Mouse (Mus musculus) hindbrain, embryonic 12.5 days (tissue): ENCODE results near the gene Ap2a2. TPM values are rescaled to one million over a fixed set of nuclear protein-coding genes. Genes with fewer than 3 reads are reported as not detected.
"Not testable (repeated sequence)": the region's sequence is repeated elsewhere in the genome, so short reads cannot be mapped to it uniquely, and the experiment has no call there.

Experiments used
- ATAC-seq: fragments of 200-750 bp; cut with Nextera tagmentation; 2 replicates; pipeline ENCODE4 v1.8.0; 2017; ENCODE audit warnings: moderate TSS enrichment; ENCODE audit not compliant: low FRiP score
- H3K27ac ChIP-seq: fragments of 300-500 bp; sonication (generic); 2 replicates; pipeline ENCODE4 v1.5.1; 2016; ENCODE audit warnings: mild to moderate bottlenecking
- H3K27me3 ChIP-seq: fragments of 300-500 bp; sonication (generic); 2 replicates; pipeline ENCODE4 v1.6.1; 2016; ENCODE audit warnings: mild to moderate bottlenecking
- H3K36me3 ChIP-seq: fragments of 300-500 bp; sonication (generic); 2 replicates; pipeline ENCODE4 v1.6.1; 2016; ENCODE audit warnings: mild to moderate bottlenecking
- H3K4me1 ChIP-seq: fragments of 300-500 bp; sonication (generic); 2 replicates; pipeline ENCODE4 v1.6.1; 2016
- H3K4me2 ChIP-seq: fragments of 300-500 bp; sonication (generic); replicated peaks from 2 replicates; pipeline ENCODE4 v1.6.1; 2016; ENCODE audit warnings: mild to moderate bottlenecking
- H3K4me3 ChIP-seq: fragments of 300-500 bp; sonication (generic); 2 replicates; pipeline ENCODE4 v1.5.1; 2016; ENCODE audit warnings: mild to moderate bottlenecking
- H3K9ac ChIP-seq: fragments of 300-500 bp; sonication (generic); 2 replicates; pipeline ENCODE4 v1.6.1; 2016; ENCODE audit warnings: mild to moderate bottlenecking, moderate library complexity
- H3K9me3 ChIP-seq: fragments of 300-500 bp; sonication (generic); replicated peaks from 2 replicates; pipeline ENCODE4 v1.6.1; 2016; ENCODE audit warnings: mild to moderate bottlenecking
- WGBS: fragments of 180-500 bp; shearing (Covaris S2); methylation state at CpG from one replicate; pipeline ENCODE4 v1.1.7; 2016; 5-methylcytosine and 5-hydroxymethylcytosine counted together
- polyA plus RNA-seq: library from polyadenylated mRNA; unstranded; fragments of >200 nt; fragmentation: Nextera tagmentation; extraction: Ambion mirVana; gene quantifications from 2 replicates; pipeline ENCODE4 v1.2.1, GENCODE M21; 2016

The Ap2a2 gene
- polyA plus RNA-seq, 1 experiment from 2014 or later: 114 TPM

GRCm38 (mm10) chr7:141584048-141584841, 22.3 kb downstream of the Ap2a2 start:
- ATAC-seq: no peak
- 92% methylated on average over 4 of the region's 5 CpGs for WGBS
- Histone ChIP-seq H3K4me2 (no peak overlapping the region), H3K36me3 (peaks cover 11% of the 10 kb centered on the region), H3K4me3 (no peak overlapping the region), H3K4me1 (no peaks in the 10 kb centered on the region), H3K9ac (no peak overlapping the region), H3K9me3 (no peaks in the 10 kb centered on the region), H3K27me3 (no peaks in the 10 kb centered on the region), H3K27ac (no peak overlapping the region)

GRCm38 (mm10) chr7:141585288-141585687, 23.3 kb downstream of the Ap2a2 start:
- whole genome bisulfite sequencing: 90% methylated on average over 4 of the region's 4 CpGs
- Histone ChIP-seq H3K4me1 (no peaks in the 10 kb centered on the region), H3K4me2 (no peak overlapping the region), H3K36me3 (peaks cover 20% of the 10 kb centered on the region), H3K9ac (no peak overlapping the region), H3K9me3 (no peaks in the 10 kb centered on the region), H3K4me3 (no peak overlapping the region), H3K27ac (no peak overlapping the region), H3K27me3 (no peaks in the 10 kb centered on the region)
- ATAC-seq: no peak

DNA sequence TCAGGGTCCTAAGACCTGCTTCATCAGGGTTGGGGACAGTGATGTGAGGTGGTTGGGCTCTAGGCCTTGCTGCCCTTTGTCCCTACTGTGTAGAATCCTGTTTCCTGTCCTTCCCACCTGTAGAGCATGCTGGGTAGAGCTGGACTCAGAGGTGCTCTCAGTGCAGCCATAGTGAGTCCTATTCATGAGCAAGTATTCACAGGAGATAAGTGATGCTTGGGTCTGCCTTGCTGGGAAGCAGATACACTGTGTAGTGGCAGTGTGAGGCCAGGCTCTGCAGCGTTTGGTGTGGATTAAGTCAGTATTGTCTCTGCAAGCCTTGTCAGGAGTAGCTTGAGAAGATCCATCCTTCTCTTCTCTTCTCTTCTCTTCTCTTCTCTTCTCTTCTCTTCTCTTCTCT, 23.9 kb downstream of the Ap2a2 start:
- H3K9ac ChIP-seq: no peak overlapping the region
- H3K4me1 ChIP-seq: no peaks in the 10 kb centered on the region
- H3K27ac ChIP-seq: no peak overlapping the region
- H3K4me3 ChIP-seq: no peak overlapping the region
- H3K9me3 ChIP-seq: no peaks in the 10 kb centered on the region
- WGBS: 94% methylated on average over 1 of the region's 1 CpGs
- H3K36me3 ChIP-seq: peaks cover 23% of the 10 kb centered on the region
- H3K27me3 ChIP-seq: no peaks in the 10 kb centered on the region
- no peak overlapping the region for H3K4me2 ChIP-seq
- no peak for ATAC-seq

- ATAC-seq: no peak
- Histone ChIP-seq H3K36me3 (peaks cover 35% of the 10 kb centered on the region), H3K27ac (no peak overlapping the region), H3K4me2 (no peak overlapping the region), H3K9me3 (no peaks in the 10 kb centered on the region), H3K27me3 (no peaks in the 10 kb centered on the region), H3K9ac (no peak overlapping the region), H3K4me3 (no peak overlapping the region), H3K4me1 (no peaks in the 10 kb centered on the region)
- 94% methylated on average over 6 of the region's 6 CpGs for WGBS
Observed at GRCm38 (mm10) chr7:141588890-141589289, 26.9 kb downstream of the Ap2a2 start.

- not testable (repeated sequence) for H3K4me1 ChIP-seq, H3K27me3 ChIP-seq, H3K4me2 ChIP-seq, H3K9me3 ChIP-seq, H3K9ac ChIP-seq, H3K27ac ChIP-seq, ATAC-seq, H3K4me3 ChIP-seq
- H3K36me3 ChIP-seq: peaks cover 37% of the 10 kb centered on the region
- WGBS: 94% methylated on average over 6 of the region's 7 CpGs
Observed at GRCm38 (mm10) chr7:141590249-141590648, 28.3 kb downstream of the Ap2a2 start.

- no peaks in the 10 kb centered on the region for H3K4me1 ChIP-seq
- H3K4me2 ChIP-seq: no peak overlapping the region
- no peak overlapping the region for H3K4me3 ChIP-seq
- 94% methylated on average over 8 of the region's 8 CpGs for WGBS
- ATAC-seq: no peak
- H3K9ac ChIP-seq: no peak overlapping the region
- H3K27ac ChIP-seq: no peak overlapping the region
- no peaks in the 10 kb centered on the region for H3K27me3 ChIP-seq
- peaks cover 37% of the 10 kb centered on the region for H3K36me3 ChIP-seq
- H3K9me3 ChIP-seq: no peaks in the 10 kb centered on the region
Observed at GRCm38 (mm10) chr7:141590959-141591358, 29.0 kb downstream of the Ap2a2 start.

- peaks cover 37% of the 10 kb centered on the region for H3K36me3 ChIP-seq
- no peaks in the 10 kb centered on the region for H3K9me3 ChIP-seq
- no peak for ATAC-seq
- H3K27me3 ChIP-seq: no peaks in the 10 kb centered on the region
- no peaks in the 10 kb centered on the region for H3K4me1 ChIP-seq
- 89% methylated on average over 1 of the region's 1 CpGs for WGBS
- no peak overlapping the region for H3K27ac ChIP-seq
- no peak overlapping the region for H3K4me3 ChIP-seq
- H3K4me2 ChIP-seq: no peak overlapping the region
- H3K9ac ChIP-seq: no peak overlapping the region
Observed at GRCm38 (mm10) chr7:141592096-141592495, 30.1 kb downstream of the Ap2a2 start.

DNA sequence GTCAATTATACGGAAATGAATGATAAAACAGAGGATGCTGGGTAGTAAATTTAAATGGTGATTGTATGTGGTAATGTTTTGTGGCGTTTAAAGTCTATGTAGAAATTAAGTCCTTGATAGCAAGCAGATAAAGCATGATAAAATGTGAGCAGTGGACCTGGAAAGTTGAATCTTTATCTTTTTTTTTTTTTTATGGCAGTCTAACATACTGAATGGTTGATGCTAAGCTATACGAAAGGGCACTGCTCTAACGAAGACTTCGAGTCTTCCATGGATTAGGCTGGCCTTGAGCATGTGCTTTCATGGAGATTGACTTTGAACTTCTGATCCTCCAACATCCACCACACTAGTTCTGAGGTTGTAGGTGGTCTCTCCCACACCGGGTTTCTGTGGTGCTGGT, 31.1 kb downstream of the Ap2a2 start:
- Histone ChIP-seq H3K4me3 (no peak overlapping the region), H3K9me3 (no peaks in the 10 kb centered on the region), H3K27me3 (no peaks in the 10 kb centered on the region), H3K9ac (no peak overlapping the region), H3K27ac (no peak overlapping the region), H3K36me3 (peaks cover 42% of the 10 kb centered on the region), H3K4me2 (no peak overlapping the region), H3K4me1 (no peaks in the 10 kb centered on the region)
- 98% methylated on average over 6 of the region's 6 CpGs for WGBS
- no peak for ATAC-seq

DNA sequence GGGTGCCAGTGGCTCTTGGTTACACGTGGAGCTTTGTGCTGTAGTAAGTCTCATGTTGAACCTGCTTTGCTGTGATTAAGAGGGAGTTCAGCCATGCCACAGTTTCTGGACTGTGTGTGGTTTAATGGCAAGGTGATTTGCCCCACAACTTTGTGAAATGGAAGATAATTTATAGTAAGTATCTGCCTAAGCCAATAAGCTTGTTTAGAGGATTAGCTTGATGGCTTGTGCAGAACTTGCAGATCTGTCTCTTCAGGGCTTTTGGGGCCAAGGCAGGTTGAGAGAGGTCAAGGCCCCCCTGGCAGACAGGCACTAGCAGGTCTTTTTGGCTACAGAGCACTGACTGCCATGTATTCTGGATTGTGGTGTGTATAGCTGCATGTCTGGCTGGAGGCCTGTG, 35.0 kb downstream of the Ap2a2 start:
- Histone ChIP-seq H3K36me3 (peaks cover 48% of the 10 kb centered on the region), H3K27me3 (no peaks in the 10 kb centered on the region), H3K4me2 (no peak overlapping the region), H3K4me3 (no peak overlapping the region), H3K4me1 (no peaks in the 10 kb centered on the region), H3K9me3 (no peaks in the 10 kb centered on the region), H3K9ac (no peak overlapping the region), H3K27ac (no peak overlapping the region)
- ATAC-seq: no peak
- 100% methylated on average over 1 of the region's 1 CpGs for WGBS

DNA sequence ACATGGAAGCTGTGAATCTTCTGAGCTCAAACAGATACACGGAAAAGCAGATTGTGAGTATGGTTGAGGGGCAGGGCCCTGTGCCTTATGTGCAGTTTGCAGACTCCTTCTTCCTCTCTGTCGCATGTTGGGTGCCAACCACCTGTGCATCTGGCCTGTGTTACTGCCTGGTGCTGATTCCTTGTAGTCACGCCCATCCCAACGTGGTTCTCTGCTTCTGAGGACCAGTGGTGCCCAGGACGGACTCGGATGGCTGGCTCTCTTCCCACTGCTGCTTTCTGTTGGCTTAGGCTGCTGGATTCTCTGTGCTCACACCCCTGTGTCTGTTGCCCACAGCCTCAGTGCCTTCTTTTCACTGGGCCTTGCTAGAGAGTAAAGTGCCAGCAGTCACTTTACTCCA, 35.6 kb downstream of the Ap2a2 start:
- ATAC-seq: no peak
- peaks cover 53% of the 10 kb centered on the region for H3K36me3 ChIP-seq
- no peak overlapping the region for H3K4me2 ChIP-seq
- no peaks in the 10 kb centered on the region for H3K27me3 ChIP-seq
- no peak overlapping the region for H3K9ac ChIP-seq
- no peak overlapping the region for H3K4me3 ChIP-seq
- no peaks in the 10 kb centered on the region for H3K4me1 ChIP-seq
- H3K27ac ChIP-seq: no peak overlapping the region
- no peaks in the 10 kb centered on the region for H3K9me3 ChIP-seq
- WGBS: 91% methylated on average over 6 of the region's 6 CpGs

- H3K36me3 ChIP-seq: peaks cover 67% of the 10 kb centered on the region
- WGBS: 91% methylated on average over 4 of the region's 4 CpGs
Observed at GRCm38 (mm10) chr7:141607717-141608116, 45.7 kb downstream of the Ap2a2 start.

DNA sequence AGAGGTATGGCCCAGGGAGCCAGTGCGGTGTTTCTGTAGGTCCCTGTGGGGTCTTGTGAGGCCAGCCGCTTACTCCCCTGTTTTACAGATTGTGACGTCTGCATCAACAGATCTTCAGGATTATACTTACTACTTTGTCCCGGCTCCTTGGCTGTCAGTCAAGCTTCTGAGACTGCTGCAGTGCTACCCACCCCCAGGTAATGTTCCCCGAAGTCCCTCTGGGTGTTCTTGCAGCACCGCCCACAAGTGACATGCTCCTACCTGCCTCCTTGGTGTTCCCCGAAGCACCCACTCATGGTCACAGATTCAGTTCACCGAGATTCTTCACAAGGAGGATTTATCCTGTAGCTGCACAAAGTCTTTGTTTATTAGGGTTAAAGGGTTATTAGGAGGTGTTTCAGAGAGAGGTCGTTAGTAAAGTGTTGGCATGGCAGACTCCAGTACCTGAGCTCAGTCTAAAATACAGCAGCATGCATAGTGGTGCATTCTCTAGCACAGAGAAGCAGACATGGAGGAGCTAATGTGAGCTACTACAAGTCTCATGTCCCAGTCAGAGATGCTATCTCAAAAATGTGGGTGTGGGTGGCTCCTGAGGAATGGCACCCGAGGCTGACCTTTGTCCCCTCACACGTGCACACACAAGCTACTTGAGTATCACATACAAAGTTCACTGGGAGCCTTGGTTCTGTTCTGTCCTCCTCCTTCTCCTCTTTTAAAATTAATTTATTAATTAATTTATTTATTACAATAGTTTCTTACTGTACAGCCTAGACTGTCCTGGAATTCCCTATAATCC, 47.9 kb downstream of the Ap2a2 start:
- no peak overlapping the region for H3K27ac ChIP-seq
- peaks cover 72% of the 10 kb centered on the region for H3K36me3 ChIP-seq
- no peaks in the 10 kb centered on the region for H3K4me1 ChIP-seq
- no peak overlapping the region for H3K9ac ChIP-seq
- 94% methylated on average over 11 of the region's 11 CpGs for WGBS
- no peaks in the 10 kb centered on the region for H3K27me3 ChIP-seq
- H3K4me3 ChIP-seq: no peak overlapping the region
- no peaks in the 10 kb centered on the region for H3K9me3 ChIP-seq
- no peak for ATAC-seq
- H3K4me2 ChIP-seq: no peak overlapping the region

More at GRCm38 (mm10) chr7:141607717-141608116, 45.7 kb downstream of the Ap2a2 start:
- no peak overlapping the region for H3K4me2 ChIP-seq
- no peak overlapping the region for H3K27ac ChIP-seq
- H3K4me3 ChIP-seq: no peak overlapping the region
- H3K9ac ChIP-seq: no peak overlapping the region
- ATAC-seq: no peak
- H3K9me3 ChIP-seq: no peaks in the 10 kb centered on the region
- no peaks in the 10 kb centered on the region for H3K4me1 ChIP-seq
- H3K27me3 ChIP-seq: no peaks in the 10 kb centered on the region
